Mouse (Mus musculus) ES-E14 (cell line): ENCODE measurements around the gene Rreb1. TPM values are rescaled to one million over a fixed set of nuclear protein-coding genes. Genes with fewer than 3 reads are reported as not detected.

Source experiments
- DNase-seq: peaks from one replicate; pipeline ENCODE4 v3.0.0-alpha.2; 2013; ENCODE audit warnings: low read depth, low spot score
- H3K27ac ChIP-seq: 2 replicates; pipeline ENCODE4 v1.5.1; 2012; ENCODE audit warnings: low read depth, mild to moderate bottlenecking, low read length, moderate library complexity, mixed read lengths; ENCODE audit not compliant: poor library complexity, insufficient read depth, severe bottlenecking
- H3K36me3 ChIP-seq: 2 replicates; pipeline ENCODE4 v1.6.1; 2012; ENCODE audit warnings: mild to moderate bottlenecking, low read length, moderate library complexity, mixed read lengths; ENCODE audit not compliant: control insufficient read depth, poor library complexity, insufficient read depth, severe bottlenecking
- H3K4me1 ChIP-seq, 2 experiments: fragments of 150-350 bp in 1 of 2; sonication (generic) in 1 of 2; 2 replicates each; pipeline ENCODE4 v1.6.1; 2012; ENCODE audit warnings: low read length in 2 of 2, mild to moderate bottlenecking in 1 of 2, mixed read lengths in 1 of 2; ENCODE audit not compliant: control insufficient read depth in 2 of 2, insufficient read depth in 2 of 2, poor library complexity in 1 of 2
- H3K4me3 ChIP-seq, 2 experiments: fragments of 150-350 bp in 1 of 2; sonication (generic) in 1 of 2; 2 replicates each; pipeline ENCODE4 v1.5.1; 2012; ENCODE audit warnings: low read length in 2 of 2, low read depth in 1 of 2, mild to moderate bottlenecking in 1 of 2, mixed read lengths in 1 of 2; ENCODE audit not compliant: insufficient read depth in 1 of 2, poor library complexity in 1 of 2, severe bottlenecking in 1 of 2
- H3K9ac ChIP-seq: 2 replicates; pipeline ENCODE4 v1.6.1; 2012; ENCODE audit warnings: low read depth, mild to moderate bottlenecking, low read length, mixed read lengths; ENCODE audit not compliant: poor library complexity, insufficient read depth, severe bottlenecking
- H3K9me3 ChIP-seq: fragments of 150-350 bp; sonication (generic); 2 replicates; pipeline ENCODE4 v1.6.1; 2012; ENCODE audit warnings: low read depth, mild to moderate bottlenecking, low read length; ENCODE audit not compliant: control insufficient read depth, insufficient read depth
- CHD2 ChIP-seq: IDR thresholded peaks from 2 replicates; pipeline ENCODE4 v1.6.1; 2014; ENCODE audit warnings: mild to moderate bottlenecking, low read depth, low read length, inconsistent platforms
- HCFC1 ChIP-seq: IDR thresholded peaks from 2 replicates; pipeline ENCODE4 v1.6.1; 2012; ENCODE audit warnings: low read length, inconsistent platforms, borderline replicate concordance; ENCODE audit not compliant: insufficient read depth
- MAFK ChIP-seq: IDR thresholded peaks from 2 replicates; pipeline ENCODE4 v1.6.1; 2014; ENCODE audit warnings: mild to moderate bottlenecking, low read depth, low read length, inconsistent platforms; ENCODE audit not compliant: insufficient read depth
- ZC3H11A ChIP-seq: IDR thresholded peaks from 2 replicates; pipeline ENCODE4 v1.6.1; 2012; ENCODE audit warnings: low read depth, mild to moderate bottlenecking, inconsistent platforms, low read length, borderline replicate concordance
- ZNF384 ChIP-seq: IDR thresholded peaks from 2 replicates; pipeline ENCODE4 v1.6.1; 2012; ENCODE audit warnings: low read depth, low read length, inconsistent platforms
- in situ Hi-C, 2 experiments: fragments of 600-800 bp; cut with MboI; formaldehyde crosslinking; loops; one replicate each; pipeline ENCODE4 v1.15.1; 2025; ENCODE audit warnings: low sequenced_read_pairs in 2 of 2, inconsistent platforms in 1 of 2; ENCODE audit not compliant: unreplicated experiment in 2 of 2
- total RNA-seq: library from RNA; depleted of rRNA; stranded (reverse); fragments of 300-350 nt; gene quantifications from 2 replicates; pipeline ENCODE4 v1.2.3, GENCODE M21; 2012; rRNA removed

The Rreb1 gene
- total RNA-seq, 1 experiment, result 14.7 TPM

GRCm38 (mm10) chr13:37999713-38000112 lies 221.5 kb downstream of the Rreb1 start:
- no peak overlapping the region for H3K4me3 ChIP-seq
- no peaks in the 10 kb centered on the region for H3K9me3 ChIP-seq
- in situ Hi-C loops, result no loop called here
- TF ChIP-seq ZC3H11A (no peak), CHD2 (no peak), ZNF384 (no peak), MAFK (no peak), HCFC1 (no peak)
- no peak overlapping the region for H3K9ac ChIP-seq
- no peak overlapping the region for H3K27ac ChIP-seq
- H3K4me1 ChIP-seq, result no peaks in the 10 kb centered on the region
- no peaks in the 10 kb centered on the region for H3K36me3 ChIP-seq
- DNase-seq, result no peak

Other genes starting within 250 kb of the Rreb1 start
- 71.3 and 82.0 TPM in 2 replicates for gene Ssr1, start 215.8 kb downstream of the Rreb1 start, total RNA-seq